Mouse (Mus musculus) layer of hippocampus, postnatal 36 days (tissue): ENCODE measurements around the gene Ptov1. TPM values are rescaled to one million over a fixed set of nuclear protein-coding genes. Genes with fewer than 3 reads are reported as not detected.
A peak's percentile ranks its signal among the peaks of the same experiment; 100 is the strongest.

Experiments
- DNase-seq, 2 experiments: peaks; one replicate each; pipeline ENCODE4 v3.0.0; 2022
- total RNA-seq, 2 experiments: library from RNA; stranded (reverse); gene quantifications; 2 replicates each; pipeline ENCODE4 v1.2.3; 2021

Ptov1 gene
- total RNA-seq, 2 experiments from 2014 or later, result 346 to 359 TPM

- DNase-seq, result no peak
Measured at GRCm38 (mm10) chr7:44857905-44858304, 11.7 kb downstream of the Ptov1 start.

DNA sequence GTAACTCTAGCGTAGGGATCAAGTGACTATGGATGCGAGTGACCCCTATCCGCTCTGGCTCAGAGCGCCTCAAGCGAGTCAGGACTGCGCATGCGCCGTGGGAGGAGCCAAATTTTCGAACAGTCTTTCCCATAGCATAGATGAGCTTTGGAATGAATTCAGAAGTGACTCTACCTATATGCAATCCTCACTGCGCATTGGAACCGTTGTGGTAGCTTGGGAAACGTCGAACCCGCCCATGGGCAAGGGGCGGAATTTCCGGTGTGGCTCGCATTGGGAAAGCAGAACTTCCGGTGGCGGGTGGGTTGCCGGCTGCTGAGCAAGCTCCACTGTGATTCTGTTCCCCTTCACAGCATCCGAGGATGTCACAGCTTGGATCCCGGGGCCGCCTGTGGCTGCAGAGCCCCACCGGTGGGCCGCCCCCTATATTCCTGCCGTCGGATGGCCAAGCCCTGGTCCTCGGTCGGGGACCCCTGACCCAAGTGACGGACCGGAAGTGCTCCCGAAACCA, 12.5 kb downstream of the Ptov1 start, which contains the start of gene Pnkp:
Gene Pnkp (plus strand): TSS at position 98 of the 511 bp plus-strand sequence.
- DNase-seq, result peak; percentile 91

DNA sequence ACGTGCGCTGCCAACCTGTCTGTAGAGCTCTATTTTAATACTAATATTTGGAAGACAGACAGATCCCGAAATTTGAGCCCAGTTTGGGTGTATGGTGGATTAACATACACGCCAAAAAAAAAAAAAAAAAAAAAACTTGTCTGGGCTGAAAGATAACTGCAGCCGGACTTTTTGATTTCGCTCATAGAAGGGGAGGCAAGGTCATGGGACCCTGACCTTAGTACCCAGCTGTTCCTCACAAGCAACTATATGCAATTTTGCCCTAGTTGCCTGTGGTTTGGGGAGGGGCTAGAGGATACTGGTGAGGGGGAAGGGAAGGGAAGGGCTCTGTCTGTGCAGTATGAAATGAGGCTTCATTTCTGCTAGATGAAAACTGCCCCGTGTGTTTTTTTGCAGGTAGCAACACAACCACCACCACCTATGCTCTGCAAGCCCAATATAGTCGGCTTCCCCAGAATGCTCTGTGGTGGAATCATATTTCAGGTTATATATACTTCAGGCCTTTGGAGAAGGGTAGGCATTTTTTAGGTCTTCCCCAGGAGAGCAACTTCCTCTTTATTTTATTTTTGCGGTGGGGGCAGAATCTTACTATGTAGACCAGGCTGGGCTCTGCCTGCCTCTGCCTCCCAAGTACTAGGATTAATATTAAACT, 13.2 kb downstream of the Ptov1 start:
- no peak for DNase-seq

DNA sequence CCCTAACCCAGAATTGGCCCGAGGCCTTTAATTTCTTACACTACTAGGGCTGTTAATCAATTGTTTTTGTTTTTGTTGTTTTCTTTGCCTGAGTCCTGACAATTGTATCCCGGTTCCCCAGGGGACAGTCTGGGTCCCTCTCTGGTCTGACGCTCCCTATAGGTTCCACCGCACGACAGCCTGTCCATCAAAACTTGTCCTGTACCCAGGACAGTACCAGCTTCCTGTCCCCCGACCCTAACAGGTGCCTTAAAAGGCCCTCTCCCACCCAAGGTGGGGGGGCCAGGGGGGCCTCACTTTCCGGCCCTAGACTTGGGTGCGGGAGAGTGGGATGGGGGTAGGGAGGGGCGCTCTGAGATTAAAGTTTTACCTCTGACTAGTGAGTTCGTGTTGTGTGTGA, 14.6 kb downstream of the Ptov1 start:
- no peak for DNase-seq

- peak; percentile 74 to 80 for DNase-seq
Measured at GRCm38 (mm10) chr7:44854356-44855031, 15.1 kb downstream of the Ptov1 start.

GRCm38 (mm10) chr7:44853596-44854355, 15.8 kb downstream of the Ptov1 start:
- no peak for DNase-seq

DNA sequence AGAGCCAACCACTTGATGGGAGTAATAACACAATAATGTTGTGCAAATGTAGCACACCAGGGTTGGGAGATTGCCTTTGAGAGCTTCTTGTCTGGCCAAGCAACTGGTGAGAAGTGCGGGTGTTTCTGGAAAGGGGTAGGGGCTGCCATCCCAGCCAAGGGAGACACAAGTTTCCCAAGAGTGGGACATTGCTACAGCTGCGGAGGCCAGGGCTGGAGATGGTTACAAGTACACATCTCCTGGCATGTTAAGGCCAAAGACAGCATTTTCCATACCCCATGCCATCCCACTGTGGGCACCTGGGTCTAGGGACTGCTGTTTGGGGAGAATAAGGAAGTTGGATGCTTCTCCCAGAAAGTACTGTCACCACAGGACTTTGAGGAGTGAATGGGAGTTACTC, 16.5 kb downstream of the Ptov1 start:
- DNase-seq, result no peak

DNA sequence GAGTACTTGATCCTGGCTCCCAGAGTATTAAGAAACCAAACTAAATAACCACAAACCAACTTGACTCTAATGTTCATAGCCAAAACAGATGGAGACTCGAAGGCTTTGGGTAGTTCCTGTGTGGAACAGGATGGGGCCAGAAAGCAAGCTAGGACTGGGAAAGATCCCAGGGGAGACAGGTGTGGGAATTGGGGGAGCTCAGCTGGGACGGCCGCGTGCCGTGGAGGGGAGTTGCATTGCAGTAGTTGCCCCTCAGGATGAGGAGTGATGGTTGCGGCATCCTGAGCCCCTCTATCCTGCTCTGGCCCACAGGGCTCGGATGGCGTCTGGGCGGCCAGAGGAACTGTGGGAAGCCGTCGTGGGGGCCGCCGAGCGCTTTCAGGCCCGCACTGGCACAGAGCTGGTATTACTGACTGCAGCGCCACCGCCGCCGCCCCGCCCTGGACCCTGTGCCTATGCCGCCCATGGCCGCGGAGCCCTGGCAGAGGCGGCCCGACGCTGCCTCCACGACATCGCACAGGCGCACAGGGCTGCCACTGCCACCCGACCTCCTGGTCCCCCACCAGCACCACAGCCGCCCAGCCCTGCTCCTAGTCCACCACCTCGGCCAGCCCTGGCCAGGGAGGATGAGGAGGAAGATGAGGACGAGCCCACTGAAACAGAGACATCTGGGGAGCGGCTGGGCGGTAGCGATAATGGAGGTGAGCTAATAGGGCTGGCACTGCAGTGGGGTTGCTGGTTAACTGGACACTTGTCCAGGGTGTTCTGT, 17.1 kb downstream of the Ptov1 start:
- DNase-seq, result no peak

- no peak for DNase-seq
Measured at GRCm38 (mm10) chr7:44851625-44852234, 17.9 kb downstream of the Ptov1 start.

GRCm38 (mm10) chr7:44850789-44851624, 18.6 kb downstream of the Ptov1 start:
- DNase-seq, result no peak

- DNase-seq, result peak in 1 of 2 experiments; percentile 68
Measured at GRCm38 (mm10) chr7:44850146-44850545, 19.4 kb downstream of the Ptov1 start.

GRCm38 (mm10) chr7:44849416-44850111, 20.0 kb downstream of the Ptov1 start:
- peak; percentile 90 for DNase-seq

DNA sequence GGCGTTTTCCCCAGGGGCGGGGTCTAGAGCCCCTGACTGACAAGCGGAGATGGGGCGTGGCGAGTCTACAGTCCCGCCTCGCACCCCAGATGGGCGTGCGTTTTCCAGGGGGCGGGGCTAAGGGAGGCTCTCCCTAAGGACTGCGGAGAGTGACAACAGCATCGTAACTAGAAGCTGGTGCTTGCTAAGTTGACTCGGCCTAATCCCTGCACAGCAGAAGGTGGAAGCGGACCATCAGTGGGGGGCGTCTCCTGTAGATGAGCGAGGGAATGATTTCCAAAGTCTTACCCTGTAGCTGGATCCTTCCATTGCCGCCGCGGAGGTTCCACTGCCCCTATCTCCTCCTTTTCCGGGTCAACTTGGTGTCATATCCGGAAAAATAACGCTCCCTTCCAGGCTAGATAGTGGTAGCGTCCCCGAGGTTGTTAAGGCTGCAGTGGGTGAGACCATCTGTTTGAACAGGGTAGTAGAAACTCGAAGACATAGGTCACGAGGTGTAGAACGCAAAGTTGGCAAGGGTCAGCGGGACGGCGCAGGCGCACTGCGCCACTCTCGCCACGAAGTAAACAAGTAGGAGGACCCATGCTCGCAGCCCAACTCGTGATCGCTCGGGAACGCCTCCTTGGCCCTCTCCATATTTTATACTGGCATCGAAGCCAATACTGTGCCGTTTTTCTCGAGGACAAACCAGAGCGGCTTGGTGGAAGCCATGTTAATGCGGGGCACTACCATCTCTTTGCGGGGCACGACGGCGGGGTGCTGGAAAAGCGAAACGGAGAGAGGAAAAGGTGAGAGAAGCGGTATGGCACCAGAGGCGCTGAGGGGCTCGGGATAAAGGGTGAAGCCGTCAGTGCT, 20.8 kb downstream of the Ptov1 start, which contains the start of the genes Akt1s1 and Tbc1d17:
Gene Akt1s1 (plus strand): TSS at position 431 of the 855 bp plus-strand sequence.
Gene Tbc1d17 (minus strand): TSS at position 519 of the 855 bp plus-strand sequence.
- peak; percentile 99 to 100 for DNase-seq

DNA sequence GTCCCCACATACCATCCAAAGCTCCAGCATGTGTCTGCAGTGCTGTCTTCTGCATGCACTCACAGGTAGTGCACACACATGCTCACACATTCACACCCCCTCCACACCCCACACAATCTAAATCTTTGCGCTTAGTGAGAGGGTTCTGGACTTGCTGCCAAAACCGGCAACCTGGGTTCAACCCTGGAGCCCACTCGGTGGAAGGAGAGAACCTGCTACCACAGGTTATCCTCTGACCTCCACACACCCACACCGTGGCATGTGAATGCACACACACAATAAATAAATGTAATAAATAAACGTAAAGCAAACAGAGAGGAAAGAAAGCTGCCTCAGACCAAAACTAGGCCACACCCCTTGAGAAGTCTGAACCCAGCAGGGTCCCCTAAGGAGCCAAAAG, 21.8 kb downstream of the Ptov1 start:
- DNase-seq, result no peak

GRCm38 (mm10) chr7:44846804-44847203, 22.8 kb downstream of the Ptov1 start:
- DNase-seq, result no peak

- no peak for DNase-seq
Measured at GRCm38 (mm10) chr7:44845006-44845405, 24.6 kb downstream of the Ptov1 start.

- DNase-seq, result no peak
Measured at GRCm38 (mm10) chr7:44841825-44842463, 27.6 kb downstream of the Ptov1 start.

- no peak for DNase-seq
Measured at GRCm38 (mm10) chr7:44840426-44840825, 29.2 kb downstream of the Ptov1 start.
